Mouse (Mus musculus) thymus, adult 2 months (tissue): ENCODE data around the gene Ucp3.

Experiments used
- CTCF ChIP-seq: fragments of 200-500 bp; IDR thresholded peaks from 2 replicates; pipeline ENCODE4 v1.5.1; 2012; ENCODE audit warnings: mild to moderate bottlenecking, control low read depth, low read length, moderate library complexity, borderline replicate concordance; ENCODE audit not compliant: control insufficient read depth, poor library complexity, insufficient read depth; ENCODE audit errors: extremely low read depth
- POLR2A ChIP-seq: fragments of 200-500 bp; IDR thresholded peaks from 2 replicates; pipeline ENCODE4 v1.6.1; 2012; ENCODE audit warnings: mild to moderate bottlenecking, low read length, control low read depth, moderate library complexity; ENCODE audit not compliant: control insufficient read depth, poor library complexity, insufficient read depth; ENCODE audit errors: extremely low read depth

- TF ChIP-seq CTCF: no peak
- TF ChIP-seq POLR2A: no peak
Measured at GRCm38 (mm10) chr7:100500276-100500977, 27.6 kb downstream of the Ucp3 start.
